Mouse (Mus musculus): ENCODE results near the gene Scamp3. TPM values are rescaled to one million over a fixed set of nuclear protein-coding genes. Genes with fewer than 3 reads are reported as not detected.

Scamp3 gene
- polyA plus RNA-seq, 1 experiment: 75.7 TPM

- peak within 1 kb of the TSS; percentile 26 for H3K4me3 ChIP-seq (ENCODE audit: insufficient read depth, low read length)
- H3K27ac ChIP-seq (ENCODE audit: insufficient read depth, low read length): peak within 1 kb of the TSS; percentile 87
- no peak for TF ChIP-seq CTCF (IDR thresholded peaks at IDR 0.05; ENCODE audit: borderline replicate concordance, insufficient read depth, low read length)
- no peak for TF ChIP-seq POLR2A (IDR thresholded peaks at IDR 0.05; ENCODE audit: low read depth, low read length)
- 0 out of 2 replicates have a peak, but pooled peaks cover 8% of the 10 kb centered on the region for H3K4me1 ChIP-seq (ENCODE audit: control insufficient read depth, insufficient read depth, low read length)
These were observed 51.6 kb downstream of the Scamp3 start, which contains the start of gene Muc1 for GRCm38 (mm10) chr3:89228836-89229235. Muc1 (plus strand) TSS chr3:89229057.

GRCm38 (mm10) chr3:89229276-89229675 is 52.0 kb downstream of the Scamp3 start:
- Histone ChIP-seq H3K4me1 (ENCODE audit: control insufficient read depth, insufficient read depth, low read length) (0 out of 2 replicates have a peak, but pooled peaks cover 8% of the 10 kb centered on the region), H3K4me3 (ENCODE audit: insufficient read depth, low read length) (no peak overlapping the region), H3K27ac (ENCODE audit: insufficient read depth, low read length) (no peak overlapping the region)
- TF ChIP-seq CTCF (IDR thresholded peaks at IDR 0.05; ENCODE audit: borderline replicate concordance, insufficient read depth, low read length) (no peak), POLR2A (IDR thresholded peaks at IDR 0.05; ENCODE audit: low read depth, low read length) (no peak)

GRCm38 (mm10) chr3:89230561-89230960 is 53.3 kb downstream of the Scamp3 start:
- TF ChIP-seq CTCF (IDR thresholded peaks at IDR 0.05; ENCODE audit: borderline replicate concordance, insufficient read depth, low read length): no peak
- 0 out of 2 replicates have a peak, but pooled peaks have one; percentile 14 for TF ChIP-seq POLR2A (IDR thresholded peaks at IDR 0.05; ENCODE audit: low read depth, low read length)
- Histone ChIP-seq H3K27ac (ENCODE audit: insufficient read depth, low read length) (no peak overlapping the region), H3K4me3 (ENCODE audit: insufficient read depth, low read length) (no peak overlapping the region), H3K4me1 (ENCODE audit: control insufficient read depth, insufficient read depth, low read length) (0 out of 2 replicates have a peak, but pooled peaks cover 8% of the 10 kb centered on the region)

- H3K27ac ChIP-seq (ENCODE audit: insufficient read depth, low read length): no peak overlapping the region
- 0 out of 2 replicates have a peak, but pooled peaks cover 5% of the 10 kb centered on the region for H3K4me1 ChIP-seq (ENCODE audit: control insufficient read depth, insufficient read depth, low read length)
- H3K4me3 ChIP-seq (ENCODE audit: insufficient read depth, low read length): no peak overlapping the region
- TF ChIP-seq POLR2A (IDR thresholded peaks at IDR 0.05; ENCODE audit: low read depth, low read length) (no peak), CTCF (IDR thresholded peaks at IDR 0.05; ENCODE audit: borderline replicate concordance, insufficient read depth, low read length) (no peak)
These were observed 54.1 kb downstream of the Scamp3 start for GRCm38 (mm10) chr3:89231345-89231744.

- Histone ChIP-seq H3K4me3 (ENCODE audit: insufficient read depth, low read length) (no peak overlapping the region), H3K4me1 (ENCODE audit: control insufficient read depth, insufficient read depth, low read length) (0 out of 2 replicates have a peak, but pooled peaks cover 4% of the 10 kb centered on the region), H3K27ac (ENCODE audit: insufficient read depth, low read length) (no peak overlapping the region)
- TF ChIP-seq POLR2A (IDR thresholded peaks at IDR 0.05; ENCODE audit: low read depth, low read length) (no peak), CTCF (IDR thresholded peaks at IDR 0.05; ENCODE audit: borderline replicate concordance, insufficient read depth, low read length) (no peak)
These were observed 54.6 kb downstream of the Scamp3 start for GRCm38 (mm10) chr3:89231772-89232275.

Other genes with a start within 250 kb of the Scamp3 start
- 47.4 and 50.1 TPM in 2 replicates for gene Ash1l, start 226.9 kb upstream of the Scamp3 start, polyA plus RNA-seq (2011; ENCODE audit: insufficient read length, low read depth, missing spikeins)
- 111 and 136 TPM in 2 replicates for gene Dap3, start 226.3 kb upstream of the Scamp3 start, polyA plus RNA-seq (2011; ENCODE audit: insufficient read length, low read depth, missing spikeins)
- gene Rusc1, start 84.2 kb upstream of the Scamp3 start, polyA plus RNA-seq (2011; ENCODE audit: insufficient read length, low read depth, missing spikeins): 15.4 and 17.8 TPM in 2 replicates
- not detected in 2 replicates for gene Gm43738, start 76.4 kb upstream of the Scamp3 start, polyA plus RNA-seq (2011; ENCODE audit: insufficient read length, low read depth, missing spikeins)
- 145 and 176 TPM in 2 replicates for gene Fdps, start 75.5 kb upstream of the Scamp3 start, polyA plus RNA-seq (2011; ENCODE audit: insufficient read length, low read depth, missing spikeins)
- gene Pklr, start 41.3 kb upstream of the Scamp3 start, polyA plus RNA-seq (2011; ENCODE audit: insufficient read length, low read depth, missing spikeins): not detected in 2 replicates
- 0.32 and 1.0 TPM in 2 replicates for gene Hcn3, start 17.3 kb upstream of the Scamp3 start, polyA plus RNA-seq (2011; ENCODE audit: insufficient read length, low read depth, missing spikeins)
- gene Clk2, start 12.7 kb upstream of the Scamp3 start, polyA plus RNA-seq (2011; ENCODE audit: insufficient read length, low read depth, missing spikeins): 45.3 and 57.5 TPM in 2 replicates
- gene Fam189b, start 5.7 kb downstream of the Scamp3 start, polyA plus RNA-seq (2011; ENCODE audit: insufficient read length, low read depth, missing spikeins): 46.9 and 49.5 TPM in 2 replicates
- gene Gba, start 25.5 kb downstream of the Scamp3 start, polyA plus RNA-seq (2011; ENCODE audit: insufficient read length, low read depth, missing spikeins): 86.8 and 103 TPM in 2 replicates
- gene Thbs3, start 37.7 kb downstream of the Scamp3 start, polyA plus RNA-seq (2011; ENCODE audit: insufficient read length, low read depth, missing spikeins): 60.8 and 83.1 TPM in 2 replicates
- 96.9 and 98.6 TPM in 2 replicates for gene Mtx1, start 49.6 kb downstream of the Scamp3 start, polyA plus RNA-seq (2011; ENCODE audit: insufficient read length, low read depth, missing spikeins)
- 1.1 and 2.5 TPM in 2 replicates for gene Muc1, start 51.6 kb downstream of the Scamp3 start, polyA plus RNA-seq (2011; ENCODE audit: insufficient read length, low read depth, missing spikeins)
- gene Krtcap2, start 68.5 kb downstream of the Scamp3 start, polyA plus RNA-seq (2011; ENCODE audit: insufficient read length, low read depth, missing spikeins): 265 and 289 TPM in 2 replicates
- gene Trim46, start 68.8 kb downstream of the Scamp3 start, polyA plus RNA-seq (2011; ENCODE audit: insufficient read length, low read depth, missing spikeins): 14.2 and 24.2 TPM in 2 replicates
- gene Dpm3, start 81.9 kb downstream of the Scamp3 start, polyA plus RNA-seq (2011; ENCODE audit: insufficient read length, low read depth, missing spikeins): 47.2 and 51.3 TPM in 2 replicates
- 91.5 and 103 TPM in 2 replicates for gene Slc50a1, start 93.1 kb downstream of the Scamp3 start, polyA plus RNA-seq (2011; ENCODE audit: insufficient read length, low read depth, missing spikeins)
- gene Efna1, start 103.7 kb downstream of the Scamp3 start, polyA plus RNA-seq (2011; ENCODE audit: insufficient read length, low read depth, missing spikeins): 4.1 and 7.1 TPM in 2 replicates
- gene Efna3, start 145.5 kb downstream of the Scamp3 start, polyA plus RNA-seq (2011; ENCODE audit: insufficient read length, low read depth, missing spikeins): 7.1 and 8.7 TPM in 2 replicates
- 11.2 and 11.4 TPM in 2 replicates for gene Efna4, start 160.6 kb downstream of the Scamp3 start, polyA plus RNA-seq (2011; ENCODE audit: insufficient read length, low read depth, missing spikeins)
- 112 and 136 TPM in 2 replicates for gene Adam15, start 172.5 kb downstream of the Scamp3 start, polyA plus RNA-seq (2011; ENCODE audit: insufficient read length, low read depth, missing spikeins)
- gene Dcst2, start 184.5 kb downstream of the Scamp3 start, polyA plus RNA-seq (2011; ENCODE audit: insufficient read length, low read depth, missing spikeins): not detected in 2 replicates
- not detected in 2 replicates for gene Dcst1, start 187.8 kb downstream of the Scamp3 start, polyA plus RNA-seq (2011; ENCODE audit: insufficient read length, low read depth, missing spikeins)
- 46.9 and 56.0 TPM in 2 replicates for gene Zbtb7b, start 217.3 kb downstream of the Scamp3 start, polyA plus RNA-seq (2011; ENCODE audit: insufficient read length, low read depth, missing spikeins)
- gene Lenep, start 225.3 kb downstream of the Scamp3 start, polyA plus RNA-seq (2011; ENCODE audit: insufficient read length, low read depth, missing spikeins): not detected in 2 replicates
- 10.9 and 11.2 TPM in 2 replicates for gene Flad1, start 234.4 kb downstream of the Scamp3 start, polyA plus RNA-seq (2011; ENCODE audit: insufficient read length, low read depth, missing spikeins)
- 142 and 174 TPM in 2 replicates for gene Cks1b, start 240.9 kb downstream of the Scamp3 start, polyA plus RNA-seq (2011; ENCODE audit: insufficient read length, low read depth, missing spikeins)
- gene Shc1, start 241.0 kb downstream of the Scamp3 start, polyA plus RNA-seq (2011; ENCODE audit: insufficient read length, low read depth, missing spikeins): 224 and 227 TPM in 2 replicates